Mouse (Mus musculus): ENCODE data around the gene Lrrc4c. TPM values are rescaled to one million over a fixed set of nuclear protein-coding genes. Genes with fewer than 3 reads are reported as not detected.

The Lrrc4c gene
- polyA plus RNA-seq, 1 experiment, result not detected

GRCm38 (mm10) chr2:97232966-97233365, 915.0 kb downstream of the Lrrc4c start:
- no peak overlapping the region for H3K9ac ChIP-seq (ENCODE audit: low read depth, poor library complexity, severe bottlenecking)
- H3K27me3 ChIP-seq (ENCODE audit: control insufficient read depth, insufficient read depth, low read length, poor library complexity, severe bottlenecking), result no peaks in the 10 kb centered on the region
- no peaks in the 10 kb centered on the region for H3K4me1 ChIP-seq (ENCODE audit: control insufficient read depth, insufficient read depth, low read length)
- no peaks in the 10 kb centered on the region for H3K36me3 ChIP-seq (ENCODE audit: control insufficient read depth, insufficient read depth, low read length, poor library complexity, severe bottlenecking)
- no peaks in the 10 kb centered on the region for H3K9me3 ChIP-seq (replicated peaks; ENCODE audit: control insufficient read depth, insufficient read depth, low read length, poor library complexity, severe bottlenecking)
- H3K27ac ChIP-seq (ENCODE audit: insufficient read depth, low read length), result no peak overlapping the region
- TF ChIP-seq POLR2A (IDR thresholded peaks at IDR 0.05; ENCODE audit: insufficient read depth, low read length), result no peak
- TF ChIP-seq CTCF (IDR thresholded peaks at IDR 0.05; ENCODE audit: low read depth, low read length), result no peak
- TF ChIP-seq EP300 (IDR thresholded peaks at IDR 0.05; ENCODE audit: insufficient read depth, low read depth, low read length), result no peak
- H3K4me3 ChIP-seq (ENCODE audit: low read depth, low read length), result no peak overlapping the region

GRCm38 (mm10) chr2:97234074-97234473, 916.1 kb downstream of the Lrrc4c start:
- TF ChIP-seq CTCF (IDR thresholded peaks at IDR 0.05; ENCODE audit: low read depth, low read length) (no peak), EP300 (IDR thresholded peaks at IDR 0.05; ENCODE audit: insufficient read depth, low read depth, low read length) (no peak), POLR2A (IDR thresholded peaks at IDR 0.05; ENCODE audit: insufficient read depth, low read length) (no peak)
- no peaks in the 10 kb centered on the region for H3K9me3 ChIP-seq (replicated peaks; ENCODE audit: control insufficient read depth, insufficient read depth, low read length, poor library complexity, severe bottlenecking)
- no peaks in the 10 kb centered on the region for H3K27me3 ChIP-seq (ENCODE audit: control insufficient read depth, insufficient read depth, low read length, poor library complexity, severe bottlenecking)
- H3K36me3 ChIP-seq (ENCODE audit: control insufficient read depth, insufficient read depth, low read length, poor library complexity, severe bottlenecking), result no peaks in the 10 kb centered on the region
- no peak overlapping the region for H3K4me3 ChIP-seq (ENCODE audit: low read depth, low read length)
- H3K4me1 ChIP-seq (ENCODE audit: control insufficient read depth, insufficient read depth, low read length), result no peaks in the 10 kb centered on the region
- no peak overlapping the region for H3K27ac ChIP-seq (ENCODE audit: insufficient read depth, low read length)
- no peak overlapping the region for H3K9ac ChIP-seq (ENCODE audit: low read depth, poor library complexity, severe bottlenecking)

GRCm38 (mm10) chr2:97274651-97275050, 956.7 kb downstream of the Lrrc4c start:
- Histone ChIP-seq H3K9ac (ENCODE audit: low read depth, poor library complexity, severe bottlenecking) (no peak overlapping the region), H3K27me3 (ENCODE audit: control insufficient read depth, insufficient read depth, low read length, poor library complexity, severe bottlenecking) (no peaks in the 10 kb centered on the region), H3K4me3 (ENCODE audit: low read depth, low read length) (no peak overlapping the region), H3K36me3 (ENCODE audit: control insufficient read depth, insufficient read depth, low read length, poor library complexity, severe bottlenecking) (no peaks in the 10 kb centered on the region), H3K9me3 (replicated peaks; ENCODE audit: control insufficient read depth, insufficient read depth, low read length, poor library complexity, severe bottlenecking) (no peaks in the 10 kb centered on the region), H3K27ac (ENCODE audit: insufficient read depth, low read length) (no peak overlapping the region), H3K4me1 (ENCODE audit: control insufficient read depth, insufficient read depth, low read length) (no peaks in the 10 kb centered on the region)
- no peak for TF ChIP-seq EP300 (IDR thresholded peaks at IDR 0.05; ENCODE audit: insufficient read depth, low read depth, low read length)
- TF ChIP-seq POLR2A (IDR thresholded peaks at IDR 0.05; ENCODE audit: insufficient read depth, low read length), result no peak
- no peak for TF ChIP-seq CTCF (IDR thresholded peaks at IDR 0.05; ENCODE audit: low read depth, low read length)

GRCm38 (mm10) chr2:97284986-97285385, 967.0 kb downstream of the Lrrc4c start:
- Histone ChIP-seq H3K9ac (ENCODE audit: low read depth, poor library complexity, severe bottlenecking) (no peak overlapping the region), H3K27me3 (ENCODE audit: control insufficient read depth, insufficient read depth, low read length, poor library complexity, severe bottlenecking) (no peaks in the 10 kb centered on the region), H3K4me1 (ENCODE audit: control insufficient read depth, insufficient read depth, low read length) (no peaks in the 10 kb centered on the region), H3K36me3 (ENCODE audit: control insufficient read depth, insufficient read depth, low read length, poor library complexity, severe bottlenecking) (no peaks in the 10 kb centered on the region), H3K9me3 (replicated peaks; ENCODE audit: control insufficient read depth, insufficient read depth, low read length, poor library complexity, severe bottlenecking) (no peaks in the 10 kb centered on the region), H3K4me3 (ENCODE audit: low read depth, low read length) (no peak overlapping the region), H3K27ac (ENCODE audit: insufficient read depth, low read length) (no peak overlapping the region)
- no peak for TF ChIP-seq CTCF (IDR thresholded peaks at IDR 0.05; ENCODE audit: low read depth, low read length)

- TF ChIP-seq CTCF (IDR thresholded peaks at IDR 0.05; ENCODE audit: low read depth, low read length), result no peak
- TF ChIP-seq EP300 (IDR thresholded peaks at IDR 0.05; ENCODE audit: insufficient read depth, low read depth, low read length), result no peak
- no peak for TF ChIP-seq POLR2A (IDR thresholded peaks at IDR 0.05; ENCODE audit: insufficient read depth, low read length)
- Histone ChIP-seq H3K27ac (ENCODE audit: insufficient read depth, low read length) (no peak overlapping the region), H3K9ac (ENCODE audit: low read depth, poor library complexity, severe bottlenecking) (no peak overlapping the region), H3K4me1 (ENCODE audit: control insufficient read depth, insufficient read depth, low read length) (no peaks in the 10 kb centered on the region), H3K9me3 (replicated peaks; ENCODE audit: control insufficient read depth, insufficient read depth, low read length, poor library complexity, severe bottlenecking) (no peaks in the 10 kb centered on the region), H3K27me3 (ENCODE audit: control insufficient read depth, insufficient read depth, low read length, poor library complexity, severe bottlenecking) (no peaks in the 10 kb centered on the region), H3K36me3 (ENCODE audit: control insufficient read depth, insufficient read depth, low read length, poor library complexity, severe bottlenecking) (no peaks in the 10 kb centered on the region), H3K4me3 (ENCODE audit: low read depth, low read length) (no peak overlapping the region)
These were observed 976.2 kb downstream of the Lrrc4c start for GRCm38 (mm10) chr2:97294216-97294615.

- Histone ChIP-seq H3K4me1 (ENCODE audit: control insufficient read depth, insufficient read depth, low read length) (no peaks in the 10 kb centered on the region), H3K27me3 (ENCODE audit: control insufficient read depth, insufficient read depth, low read length, poor library complexity, severe bottlenecking) (no peaks in the 10 kb centered on the region), H3K9ac (ENCODE audit: low read depth, poor library complexity, severe bottlenecking) (no peak overlapping the region), H3K27ac (ENCODE audit: insufficient read depth, low read length) (no peak overlapping the region), H3K36me3 (ENCODE audit: control insufficient read depth, insufficient read depth, low read length, poor library complexity, severe bottlenecking) (no peaks in the 10 kb centered on the region), H3K4me3 (ENCODE audit: low read depth, low read length) (no peak overlapping the region), H3K9me3 (replicated peaks; ENCODE audit: control insufficient read depth, insufficient read depth, low read length, poor library complexity, severe bottlenecking) (no peaks in the 10 kb centered on the region)
- TF ChIP-seq CTCF (IDR thresholded peaks at IDR 0.05; ENCODE audit: low read depth, low read length) (no peak), POLR2A (IDR thresholded peaks at IDR 0.05; ENCODE audit: insufficient read depth, low read length) (no peak), EP300 (IDR thresholded peaks at IDR 0.05; ENCODE audit: insufficient read depth, low read depth, low read length) (no peak)
These were observed 981.7 kb downstream of the Lrrc4c start for GRCm38 (mm10) chr2:97299704-97300103.

Data from ES-Bruce4 (cell line).